Mouse (Mus musculus) midbrain, postnatal 0 days (tissue): ENCODE data around the gene Sigmar1. TPM values are rescaled to one million over a fixed set of nuclear protein-coding genes. Genes with fewer than 3 reads are reported as not detected.

Experiments used
- ATAC-seq: fragments of 200-750 bp; cut with Nextera tagmentation; 2 replicates; pipeline ENCODE4 v1.8.0; 2017; ENCODE audit warnings: moderate number of reproducible peaks, mild to moderate bottlenecking, moderate TSS enrichment, moderate library complexity; ENCODE audit not compliant: low FRiP score
- DNase-seq: peaks from one replicate; pipeline ENCODE4 v3.0.0-alpha.2; 2015; ENCODE audit warnings: low spot score
- H3K27ac ChIP-seq: fragments of 300-500 bp; sonication (generic); 2 replicates; pipeline ENCODE4 v1.5.1; 2014; ENCODE audit warnings: low read depth, mild to moderate bottlenecking, low read length, mixed read lengths
- H3K27me3 ChIP-seq: fragments of 300-500 bp; sonication (generic); 2 replicates; pipeline ENCODE4 v1.6.1; 2014; ENCODE audit warnings: low read length, control low read depth, mixed read lengths; ENCODE audit not compliant: insufficient read depth
- H3K36me3 ChIP-seq: fragments of 300-500 bp; sonication (generic); 2 replicates; pipeline ENCODE4 v1.6.1; 2014; ENCODE audit warnings: low read length, control low read depth, mixed read lengths; ENCODE audit not compliant: insufficient read depth
- H3K4me1 ChIP-seq: fragments of 300-500 bp; sonication (generic); 2 replicates; pipeline ENCODE4 v1.6.1; 2014; ENCODE audit warnings: mild to moderate bottlenecking, control low read depth, antibody characterized with exemption, low read length, mixed read lengths; ENCODE audit not compliant: insufficient read depth
- H3K4me2 ChIP-seq: fragments of 300-500 bp; sonication (generic); 2 replicates; pipeline ENCODE4 v1.6.1; 2014; ENCODE audit warnings: low read depth, mild to moderate bottlenecking, low read length, mixed read lengths; ENCODE audit not compliant: poor library complexity, severe bottlenecking
- H3K4me3 ChIP-seq: fragments of 300-500 bp; sonication (generic); 2 replicates; pipeline ENCODE4 v1.5.1; 2014; ENCODE audit warnings: low read depth, mild to moderate bottlenecking, low read length, moderate library complexity
- H3K9ac ChIP-seq: fragments of 300-500 bp; sonication (generic); replicated peaks from 2 replicates; pipeline ENCODE4 v1.6.1; 2014; ENCODE audit warnings: mild to moderate bottlenecking, low read length, moderate library complexity, mixed read lengths; ENCODE audit not compliant: poor library complexity, severe bottlenecking
- H3K9me3 ChIP-seq: fragments of 300-500 bp; sonication (generic); 2 replicates; pipeline ENCODE4 v1.6.1; 2016; ENCODE audit warnings: low read length, control low read depth
- CTCF ChIP-seq: IDR thresholded peaks from 2 replicates; pipeline ENCODE4 v1.5.1; 2016; ENCODE audit warnings: antibody characterized with exemption, mild to moderate bottlenecking
- WGBS: fragments of 180-500 bp; shearing (Covaris S2); extraction: QIAGEN DNeasy Blood & Tissue Kit; methylation state at CpG from one replicate; pipeline ENCODE4 v1.1.7; 2014; 5-methylcytosine and 5-hydroxymethylcytosine counted together
- polyA plus RNA-seq: library from polyadenylated mRNA; unstranded; fragments of >200 nt; fragmentation: Nextera tagmentation; extraction: Ambion mirVana; gene quantifications from 2 replicates; pipeline ENCODE4 v1.2.1, GENCODE M21; 2015
- total RNA-seq: library from RNA; depleted of rRNA; stranded (reverse); fragments of >200 nt; gene quantifications from 2 replicates; pipeline ENCODE4 v1.2.3, GENCODE M21; 2014

Sigmar1 gene
- total and polyA plus RNA-seq, 2 experiments from 2014 or later, result 44.8 to 45.4 TPM

GRCm38 (mm10) chr4:41731052-41731765, 24.7 kb downstream of the Sigmar1 start, which contains the start of gene Arid3c:
Gene Arid3c (minus strand): TSS chr4:41731142.
- WGBS, result 2% methylated on average over 44 of the region's 50 CpGs
- Histone ChIP-seq H3K4me1 (peaks cover 5% of the 10 kb centered on the region; the same call in 1 of the 2 replicates), H3K9me3 (no peaks in the 10 kb centered on the region), H3K27me3 (peaks cover 58% of the 10 kb centered on the region), H3K4me2 (peak within 1 kb of the TSS; percentile 91), H3K36me3 (no peaks in the 10 kb centered on the region), H3K4me3 (peak within 1 kb of the TSS; percentile 43), H3K27ac (no peak within 1 kb of the TSS), H3K9ac (peak within 1 kb of the TSS; percentile 50; the same call in 1 of the 2 replicates)
- ATAC-seq, result 0 out of 2 replicates have a peak, but pooled peaks have one; percentile 16
- DNase-seq, result peak; percentile 14
- TF ChIP-seq CTCF, result no peak

GRCm38 (mm10) chr4:41726826-41727621, 28.9 kb downstream of the Sigmar1 start:
- Histone ChIP-seq H3K36me3 (no peaks in the 10 kb centered on the region), H3K4me3 (no peak overlapping the region), H3K4me2 (no peak overlapping the region), H3K9ac (no peak overlapping the region), H3K4me1 (peaks cover 9% of the 10 kb centered on the region; the same call in 1 of the 2 replicates), H3K27me3 (peaks cover 70% of the 10 kb centered on the region), H3K9me3 (no peaks in the 10 kb centered on the region), H3K27ac (no peak overlapping the region)
- DNase-seq (no peak), ATAC-seq (no peak)
- 14% methylated on average over 20 of the region's 20 CpGs for WGBS
- no peak for TF ChIP-seq CTCF

- Histone ChIP-seq H3K27me3 (peaks cover 38% of the 10 kb centered on the region), H3K9me3 (no peaks in the 10 kb centered on the region), H3K9ac (peak within 1 kb of the TSS; percentile 83), H3K4me3 (peak within 1 kb of the TSS; percentile 81), H3K36me3 (peaks cover 18% of the 10 kb centered on the region), H3K4me1 (peaks cover 9% of the 10 kb centered on the region; the same call in 1 of the 2 replicates), H3K4me2 (peak within 1 kb of the TSS; percentile 72), H3K27ac (peak within 1 kb of the TSS; percentile 67; the same call in 1 of the 2 replicates)
- DNase-seq (peak; percentile 99), ATAC-seq (peak; percentile 96)
- TF ChIP-seq CTCF, result no peak
- WGBS, result under 1% methylated on average over 27 of the region's 27 CpGs
Observed at GRCm38 (mm10) chr4:41722918-41723351, 33.0 kb downstream of the Sigmar1 start, which contains the start of gene Dctn3. Gene Dctn3 (minus strand): TSS chr4:41723170.

- H3K9ac ChIP-seq, result no peak overlapping the region
- no peaks in the 10 kb centered on the region for H3K9me3 ChIP-seq
- peaks cover 38% of the 10 kb centered on the region for H3K36me3 ChIP-seq
- no peak for TF ChIP-seq CTCF
- ATAC-seq, result no peak
- no peak overlapping the region for H3K4me2 ChIP-seq
- peaks cover 14% of the 10 kb centered on the region for H3K4me1 ChIP-seq
- no peak overlapping the region for H3K27ac ChIP-seq
- no peak for DNase-seq
- H3K27me3 ChIP-seq, result no peaks in the 10 kb centered on the region
- 71% methylated on average over 6 of the region's 6 CpGs for WGBS
- no peak overlapping the region for H3K4me3 ChIP-seq
Observed at GRCm38 (mm10) chr4:41716834-41717233, 39.1 kb downstream of the Sigmar1 start.

GRCm38 (mm10) chr4:41715596-41715995, 40.4 kb downstream of the Sigmar1 start:
- ATAC-seq (no peak), DNase-seq (peak; percentile 57)
- TF ChIP-seq CTCF, result peak; percentile 77
- Histone ChIP-seq H3K27me3 (no peaks in the 10 kb centered on the region), H3K4me1 (peaks cover 13% of the 10 kb centered on the region), H3K9me3 (no peaks in the 10 kb centered on the region), H3K4me2 (no peak overlapping the region), H3K9ac (no peak overlapping the region), H3K27ac (no peak overlapping the region), H3K4me3 (no peak overlapping the region), H3K36me3 (peaks cover 38% of the 10 kb centered on the region)
- WGBS, result 86% methylated on average over 5 of the region's 5 CpGs
